Mouse (Mus musculus): ENCODE measurements at regions not wholly inside any gene's neighbourhood (a gene's known extent, or its start where the extent isn't known, plus 50 kb on each side); places are given as distances from the start of the nearest gene placed in this dataset.
A peak's percentile ranks its signal among the peaks of the same experiment; 100 is the strongest.

DNA sequence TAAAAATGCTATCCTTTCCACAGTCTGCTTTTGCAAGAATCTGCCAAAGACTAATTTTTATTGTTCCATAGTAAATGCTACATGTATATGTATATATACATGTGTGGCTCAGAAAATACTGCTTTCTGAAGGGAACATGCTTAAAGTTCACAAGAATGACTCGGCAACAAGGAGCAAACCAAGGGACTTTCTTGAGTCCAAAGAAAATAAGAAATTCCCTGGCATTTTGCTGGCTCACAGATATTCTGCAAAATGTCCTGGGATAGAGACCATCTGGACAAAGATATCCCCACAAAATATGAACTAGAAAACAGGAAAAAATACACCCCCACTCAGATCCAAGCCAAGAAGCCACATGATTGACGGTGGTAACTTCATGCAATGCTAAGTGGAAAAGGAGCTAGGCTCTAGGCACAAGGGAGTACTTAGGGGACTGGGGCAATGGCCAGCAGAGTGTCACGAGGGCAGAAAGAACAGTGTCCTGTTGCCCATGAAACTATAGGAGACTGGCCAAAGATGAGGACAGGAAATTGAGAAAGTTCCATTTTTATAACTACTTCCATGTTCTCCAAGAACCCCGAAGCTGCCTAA is 274.3 kb upstream of the Acvr2a start:
- DNase-seq (ENCODE audit: low spot score) = peak; percentile 66

DNA sequence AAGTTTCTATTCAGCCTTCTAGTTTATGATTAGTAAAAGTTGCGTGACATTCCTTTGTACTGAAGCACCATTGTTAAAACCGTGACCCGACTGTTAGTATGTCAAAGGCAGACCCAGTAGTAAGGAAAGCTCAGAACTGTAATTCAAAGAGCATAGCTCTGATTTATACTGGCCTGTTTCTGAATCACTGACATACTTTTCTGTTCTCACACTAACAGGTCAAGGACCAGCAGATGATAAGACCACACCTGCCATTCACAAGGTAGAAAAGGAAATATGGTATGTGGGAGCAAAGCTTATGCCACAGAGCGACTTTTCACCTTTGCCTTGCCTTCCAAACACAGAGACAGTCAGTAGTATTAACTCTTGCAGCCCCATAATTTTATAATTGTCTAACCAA is 269.5 kb upstream of the Acvr2a start:
- no peak for DNase-seq (ENCODE audit: low spot score)

DNA sequence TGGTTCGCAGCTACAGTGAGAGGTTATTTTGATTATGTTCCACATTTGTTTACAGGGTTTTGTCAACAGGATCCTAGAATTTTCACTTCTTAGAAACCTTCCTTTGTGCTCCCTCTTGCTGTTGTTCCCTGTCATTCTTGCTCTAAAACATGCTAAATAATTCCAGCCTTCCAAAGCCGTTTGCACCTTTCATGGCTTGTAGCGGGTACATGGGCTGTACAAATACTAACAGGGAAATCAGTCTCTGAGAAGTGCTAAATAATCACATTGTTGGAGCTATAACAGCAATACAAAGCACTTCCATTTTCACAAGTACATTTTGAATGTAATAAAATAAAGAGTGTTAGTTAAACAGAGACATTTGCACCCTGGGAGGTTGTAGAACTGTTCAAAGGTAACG is 268.8 kb upstream of the Acvr2a start:
- no peak for DNase-seq (ENCODE audit: low spot score)

DNA sequence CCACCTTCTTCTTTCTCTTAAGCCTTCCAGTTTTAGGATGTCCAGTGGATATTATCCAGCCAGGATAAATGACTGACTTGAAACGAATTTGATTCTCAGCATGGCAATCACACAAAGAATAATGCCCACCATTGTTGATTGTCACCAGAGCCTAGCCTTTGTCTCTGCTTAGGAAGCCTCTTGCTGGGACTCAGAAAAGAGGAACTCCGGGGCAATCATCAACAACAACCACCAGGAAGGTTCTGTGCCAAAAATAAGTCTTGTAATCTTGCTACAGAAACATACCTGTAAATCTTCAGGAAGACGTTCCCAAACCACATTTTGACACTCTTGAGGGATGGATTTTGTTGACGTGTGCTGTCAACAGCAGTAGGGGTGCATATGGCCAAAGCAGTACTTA is 268.2 kb upstream of the Acvr2a start:
- DNase-seq (ENCODE audit: low spot score) = no peak

DNA sequence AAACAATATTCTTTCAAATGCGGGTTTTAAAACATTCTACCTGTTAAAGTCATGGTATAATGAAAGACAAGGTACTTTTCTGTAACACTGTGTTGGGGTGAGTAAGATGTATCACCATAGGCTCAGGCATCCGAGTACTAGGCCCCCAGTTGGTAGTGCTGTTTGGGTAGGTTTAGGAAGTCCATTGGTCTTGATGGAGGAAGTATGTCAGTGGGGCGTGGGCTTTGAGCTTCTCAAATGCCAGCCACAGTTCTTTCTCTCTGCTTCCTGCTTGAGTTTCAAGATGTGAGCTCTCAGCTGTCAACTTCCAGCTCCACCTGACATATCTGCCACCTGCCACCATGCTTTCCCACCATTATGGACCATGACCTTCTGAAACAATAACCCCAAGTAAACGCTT is 267.7 kb upstream of the Acvr2a start:
- DNase-seq (ENCODE audit: low spot score) = no peak

- DNase-seq (ENCODE audit: low spot score) = no peak
These were observed 257.3 kb upstream of the Acvr2a start for GRCm38 (mm10) chr2:48556600-48556999.

DNA sequence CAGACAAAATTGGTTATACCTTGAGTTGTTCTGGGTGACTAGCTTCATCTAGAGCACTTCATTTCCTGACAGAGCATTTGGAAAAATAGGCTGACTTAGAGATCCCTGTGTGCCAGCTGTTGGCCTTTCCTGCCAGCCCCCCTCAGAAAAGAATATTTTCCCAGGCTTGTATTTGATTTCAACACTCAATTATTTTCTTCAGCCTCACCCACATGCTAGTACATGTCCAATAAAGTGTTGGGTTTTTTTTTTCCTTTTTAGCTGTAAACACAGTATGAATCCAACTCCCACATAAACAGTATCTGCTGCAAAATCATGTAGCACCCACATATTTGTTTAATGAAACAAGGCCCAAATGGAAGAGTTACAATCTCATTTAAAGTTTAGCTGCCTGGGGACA is 256.8 kb upstream of the Acvr2a start:
- DNase-seq (ENCODE audit: low spot score) = no peak

DNA sequence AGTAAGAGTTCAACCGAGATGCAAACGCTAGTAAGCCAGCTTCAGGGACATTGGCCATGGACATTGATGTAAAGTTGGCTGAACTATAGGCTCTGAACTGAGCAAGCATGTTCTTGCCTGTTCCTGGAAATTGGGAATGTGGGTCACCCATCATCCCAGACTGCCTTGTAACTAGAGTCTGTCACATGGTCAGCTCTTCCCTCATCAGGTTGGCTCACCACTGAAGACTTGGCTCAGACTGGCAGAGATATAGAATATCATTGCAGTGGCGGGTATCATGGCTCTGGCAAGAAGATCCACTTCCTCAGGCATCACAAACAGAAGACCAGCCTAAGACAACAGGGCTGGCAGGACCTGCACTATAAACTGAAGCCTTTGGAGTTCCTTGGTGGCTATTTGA is 255.3 kb upstream of the Acvr2a start:
- DNase-seq (ENCODE audit: low spot score) = no peak

DNA sequence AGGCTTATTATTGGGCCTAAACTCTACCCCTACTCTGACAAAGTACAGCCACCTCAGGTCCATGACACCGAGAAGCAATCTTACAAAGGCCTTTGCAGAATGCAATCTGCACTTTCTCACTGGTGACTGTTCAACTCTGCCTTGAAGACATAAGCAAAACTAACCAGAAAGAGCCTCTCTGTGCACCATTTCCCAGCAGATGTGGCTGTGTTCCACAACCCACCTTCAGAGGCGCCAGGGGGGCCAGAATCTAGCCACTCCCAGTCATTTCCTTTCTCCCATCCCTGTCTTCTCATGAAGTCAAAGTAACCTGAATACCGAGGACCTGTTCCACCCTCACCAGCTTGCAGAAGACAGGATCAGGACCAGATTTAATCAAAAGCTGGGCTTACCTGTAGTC is 250.3 kb upstream of the Acvr2a start:
- DNase-seq (ENCODE audit: low spot score) = no peak

GRCm38 (mm10) chr2:48564170-48564569 is 249.7 kb upstream of the Acvr2a start:
- no peak for DNase-seq (ENCODE audit: low spot score)

DNA sequence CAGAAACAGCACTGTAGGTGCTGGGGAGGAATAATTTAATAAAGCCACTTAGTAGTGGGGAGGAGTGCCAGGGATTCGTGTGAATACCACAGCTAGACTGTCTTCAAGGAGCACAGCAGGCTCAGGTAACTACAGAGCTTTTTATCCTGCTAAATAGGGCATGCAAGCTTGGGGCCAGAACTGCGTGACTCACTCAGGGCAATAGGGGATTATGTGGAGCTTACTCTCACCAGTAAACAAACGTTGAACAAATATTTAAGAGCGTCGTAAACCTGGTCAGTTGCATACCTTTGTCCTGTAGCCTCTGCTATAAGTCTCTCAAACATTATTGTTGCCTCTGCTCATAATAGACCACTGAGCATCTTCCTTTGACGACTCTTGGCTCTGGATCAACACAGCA is 246.0 kb upstream of the Acvr2a start:
- DNase-seq (ENCODE audit: low spot score) = no peak

GRCm38 (mm10) chr2:48586162-48586830 is 227.6 kb upstream of the Acvr2a start:
- no peak for DNase-seq (ENCODE audit: low spot score)

GRCm38 (mm10) chr2:48586831-48587169 is 227.1 kb upstream of the Acvr2a start:
- DNase-seq (ENCODE audit: low spot score) = no peak

DNA sequence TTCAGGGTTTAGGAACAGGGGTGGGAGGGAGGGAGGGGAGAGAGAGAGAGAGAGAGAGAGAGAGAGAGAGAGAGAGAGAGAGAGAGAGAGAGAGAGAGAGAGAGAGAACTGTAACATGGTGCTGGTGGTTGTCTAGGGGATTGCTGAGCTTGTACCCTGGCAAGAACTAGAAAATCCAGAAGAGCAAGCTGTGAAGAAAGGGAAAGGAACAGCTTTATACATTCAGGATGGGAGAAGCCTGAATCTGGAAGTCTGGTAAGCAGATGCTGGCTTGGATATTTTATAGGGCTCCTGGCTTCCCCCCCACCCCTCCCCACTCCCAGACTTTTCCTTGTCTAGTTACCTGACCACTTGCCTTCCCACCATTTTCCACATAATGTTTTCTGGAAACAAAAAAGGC is 224.2 kb upstream of the Acvr2a start:
- DNase-seq (ENCODE audit: low spot score) = no peak

- no peak for DNase-seq (ENCODE audit: low spot score)
These were observed 215.9 kb upstream of the Acvr2a start for GRCm38 (mm10) chr2:48597793-48598583.

DNA sequence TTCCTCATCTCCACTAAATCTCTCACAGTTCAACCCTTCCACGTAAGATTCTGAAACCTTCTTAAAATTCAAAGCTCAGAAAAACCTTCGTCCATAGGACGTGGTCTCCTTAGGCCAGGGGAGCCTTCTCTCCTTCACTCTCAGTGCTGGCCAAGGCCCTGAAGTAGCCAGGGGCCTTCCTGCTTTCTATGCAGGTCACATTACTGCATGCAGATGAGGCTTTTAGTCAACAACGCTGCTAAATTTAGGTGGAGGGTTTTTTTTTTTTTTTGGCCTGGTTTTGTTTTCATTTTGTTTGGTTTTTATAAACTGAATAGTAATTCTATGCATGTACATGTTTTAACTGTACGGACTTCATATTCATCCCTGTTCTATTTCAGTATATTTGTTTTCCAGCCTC is 214.5 kb upstream of the Acvr2a start:
- DNase-seq (ENCODE audit: low spot score) = no peak

GRCm38 (mm10) chr2:48601855-48602254 is 212.1 kb upstream of the Acvr2a start:
- DNase-seq (ENCODE audit: low spot score) = no peak

DNA sequence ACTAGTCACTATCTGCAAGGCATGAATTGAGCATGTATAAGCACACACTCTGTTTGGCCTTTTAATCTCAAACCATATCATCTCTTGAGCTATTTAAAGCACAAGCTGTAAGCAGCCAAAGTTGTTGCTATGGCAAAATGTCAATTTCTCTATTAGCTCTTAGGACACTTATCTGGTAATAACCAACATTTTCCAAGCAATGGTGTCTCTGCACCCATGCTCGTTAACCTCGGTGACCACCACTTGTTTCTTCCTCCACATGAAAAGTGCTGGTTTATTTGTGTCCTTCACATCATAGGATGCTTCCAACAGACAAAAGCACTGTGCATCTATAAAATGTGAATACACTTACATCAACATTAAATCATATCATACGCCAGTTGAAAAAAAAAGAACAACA is 204.4 kb upstream of the Acvr2a start:
- no peak for DNase-seq (ENCODE audit: low spot score)

DNA sequence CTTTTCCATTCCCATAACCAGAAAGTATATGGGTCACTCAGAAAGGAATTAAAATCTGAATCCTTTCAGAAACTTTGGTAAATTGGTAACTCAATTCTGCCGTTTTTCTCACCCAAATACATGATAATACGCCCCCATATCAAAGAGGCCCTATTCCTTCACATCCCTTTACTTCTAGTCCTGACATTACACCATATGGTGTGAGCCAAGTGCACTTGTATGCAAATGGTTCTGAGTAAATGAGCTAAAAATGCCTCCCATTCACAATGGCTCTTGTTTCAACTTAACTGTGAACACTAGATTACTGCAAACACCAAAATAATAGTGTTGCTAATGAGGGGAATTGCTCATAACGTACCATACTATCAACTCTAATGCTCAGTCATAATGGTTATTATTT is 201.7 kb upstream of the Acvr2a start:
- DNase-seq (ENCODE audit: low spot score) = no peak

- no peak for DNase-seq (ENCODE audit: low spot score)
These were observed 196.7 kb upstream of the Acvr2a start for GRCm38 (mm10) chr2:48617141-48617699.

GRCm38 (mm10) chr2:48619042-48619441 is 194.9 kb upstream of the Acvr2a start:
- no peak for DNase-seq (ENCODE audit: low spot score)

DNA sequence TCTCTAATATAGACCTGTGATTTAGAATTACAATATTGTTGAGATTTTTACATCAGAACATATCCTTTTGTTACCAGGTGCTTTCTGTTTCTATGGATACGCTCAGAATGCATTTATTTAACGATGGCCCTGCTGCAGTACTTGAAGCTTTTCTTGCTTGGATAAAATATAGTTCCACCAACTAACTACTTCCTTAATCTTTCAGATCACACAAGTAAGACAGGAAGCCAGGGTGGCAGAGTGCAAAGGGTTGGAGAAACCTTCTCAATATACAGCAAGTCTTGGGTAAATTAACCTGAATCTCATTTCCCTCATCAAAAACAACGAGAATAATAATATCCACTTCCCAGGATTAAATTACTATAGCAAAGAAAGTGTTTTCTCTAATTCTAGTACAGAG is 193.1 kb upstream of the Acvr2a start:
- DNase-seq (ENCODE audit: low spot score) = no peak

DNA sequence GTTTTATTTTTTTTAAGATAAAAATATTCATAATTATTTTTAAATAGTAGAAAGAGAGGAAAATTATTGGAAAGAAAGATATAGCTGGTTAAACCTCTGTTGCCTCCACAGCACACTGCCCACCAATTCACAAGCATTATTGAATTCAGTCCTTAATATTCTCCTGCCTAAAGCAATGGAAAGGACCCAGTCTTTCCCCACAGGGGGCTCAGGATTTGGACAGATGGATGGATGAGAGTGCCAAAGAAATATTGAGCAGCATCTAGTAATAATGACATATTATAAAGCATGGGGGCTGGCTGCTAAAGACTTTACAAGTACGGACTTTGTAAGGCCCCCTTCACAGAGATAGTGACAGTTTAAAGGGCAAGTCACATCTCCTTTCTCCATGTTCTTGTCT is 191.6 kb upstream of the Acvr2a start:
- no peak for DNase-seq (ENCODE audit: low spot score)

All from heart, adult 8-10 months (tissue).